Mouse (Mus musculus): ENCODE results near the gene Bmf.

Gene Bmf

GRCm38 (mm10) chr2:118545242-118546103 lies 4.0 kb downstream of the Bmf start:
- DNase-seq (ENCODE audit: low spot score in 2 of 2): peak; percentile 64 to 71

- DNase-seq (ENCODE audit: low spot score in 2 of 2): peak in 1 of 2 experiments; percentile 51
Measured at GRCm38 (mm10) chr2:118543893-118544799, 5.3 kb downstream of the Bmf start.

- no peak for DNase-seq (ENCODE audit: low spot score in 2 of 2)
Measured at GRCm38 (mm10) chr2:118542971-118543573, 6.4 kb downstream of the Bmf start.

GRCm38 (mm10) chr2:118541716-118542115 lies 7.8 kb downstream of the Bmf start:
- no peak for DNase-seq (ENCODE audit: low spot score in 2 of 2)

- DNase-seq (ENCODE audit: low spot score in 2 of 2): no peak
Measured at GRCm38 (mm10) chr2:118540691-118541117, 8.8 kb downstream of the Bmf start.

- no peak for DNase-seq (ENCODE audit: low spot score in 2 of 2)
Measured at GRCm38 (mm10) chr2:118539881-118540516, 9.5 kb downstream of the Bmf start.

- no peak for DNase-seq (ENCODE audit: low spot score in 2 of 2)
Measured at GRCm38 (mm10) chr2:118539040-118539439, 10.4 kb downstream of the Bmf start.

- DNase-seq (ENCODE audit: low spot score in 2 of 2): no peak
Measured at GRCm38 (mm10) chr2:118537226-118537625, 12.3 kb downstream of the Bmf start.

- no peak for DNase-seq (ENCODE audit: low spot score in 2 of 2)
Measured at GRCm38 (mm10) chr2:118536553-118536952, 12.9 kb downstream of the Bmf start.

GRCm38 (mm10) chr2:118536111-118536510 lies 13.4 kb downstream of the Bmf start:
- DNase-seq (ENCODE audit: low spot score in 2 of 2): no peak

- no peak for DNase-seq (ENCODE audit: low spot score in 2 of 2)
Measured at GRCm38 (mm10) chr2:118533969-118534368, 15.5 kb downstream of the Bmf start.

- DNase-seq (ENCODE audit: low spot score in 2 of 2): no peak
Measured at GRCm38 (mm10) chr2:118532855-118533675, 16.4 kb downstream of the Bmf start.

- DNase-seq (ENCODE audit: low spot score in 2 of 2): no peak
Measured at GRCm38 (mm10) chr2:118532401-118532800, 17.1 kb downstream of the Bmf start.

- no peak for DNase-seq (ENCODE audit: low spot score in 2 of 2)
Measured at GRCm38 (mm10) chr2:118529466-118530181, 19.9 kb downstream of the Bmf start.

- DNase-seq (ENCODE audit: low spot score in 2 of 2): no peak
Measured at GRCm38 (mm10) chr2:118526545-118526944, 22.9 kb downstream of the Bmf start.

- DNase-seq (ENCODE audit: low spot score in 2 of 2): no peak
Measured at GRCm38 (mm10) chr2:118524811-118525210, 24.7 kb downstream of the Bmf start.

GRCm38 (mm10) chr2:118523163-118523730 lies 26.2 kb downstream of the Bmf start:
- no peak for DNase-seq (ENCODE audit: low spot score in 2 of 2)

GRCm38 (mm10) chr2:118522265-118522664 lies 27.2 kb downstream of the Bmf start:
- no peak for DNase-seq (ENCODE audit: low spot score in 2 of 2)

- DNase-seq (ENCODE audit: low spot score in 2 of 2): no peak
Measured at GRCm38 (mm10) chr2:118520042-118520933, 29.2 kb downstream of the Bmf start.
